Mouse (Mus musculus) testis, adult 2 months (tissue): ENCODE results near the gene Arpc5. TPM values are rescaled to one million over a fixed set of nuclear protein-coding genes. Genes with fewer than 3 reads are reported as not detected.
A peak's percentile ranks its signal among the peaks of the same experiment; 100 is the strongest.
"Not testable (repeated sequence)": the region's sequence is repeated elsewhere in the genome, so short reads cannot be mapped to it uniquely, and the experiment has no call there.

ENCODE experiments used
- H3K27ac ChIP-seq: fragments of 200-500 bp; 2 replicates; pipeline ENCODE4 v1.5.1; 2012; ENCODE audit warnings: low read depth, low read length; ENCODE audit not compliant: control insufficient read depth, insufficient read depth
- H3K27me3 ChIP-seq: fragments of 200-500 bp; 2 replicates; pipeline ENCODE4 v1.6.1; 2012; ENCODE audit warnings: mild to moderate bottlenecking, low read length, moderate library complexity; ENCODE audit not compliant: control insufficient read depth, insufficient read depth
- H3K36me3 ChIP-seq: fragments of 200-500 bp; 2 replicates; pipeline ENCODE4 v1.6.1; 2012; ENCODE audit warnings: mild to moderate bottlenecking, low read length; ENCODE audit not compliant: control insufficient read depth, insufficient read depth
- H3K4me1 ChIP-seq: fragments of 200-500 bp; 2 replicates; pipeline ENCODE4 v1.6.1; 2012; ENCODE audit warnings: low read length; ENCODE audit not compliant: control insufficient read depth, insufficient read depth
- H3K4me3 ChIP-seq: fragments of 200-500 bp; 2 replicates; pipeline ENCODE4 v1.5.1; 2012; ENCODE audit warnings: low read depth, mild to moderate bottlenecking, low read length, moderate library complexity, mixed read lengths; ENCODE audit not compliant: control insufficient read depth
- CTCF ChIP-seq: fragments of 200-500 bp; IDR thresholded peaks from 2 replicates; pipeline ENCODE4 v1.5.1; 2012; ENCODE audit warnings: low read depth, mild to moderate bottlenecking, inconsistent platforms, low read length, moderate library complexity; ENCODE audit not compliant: control insufficient read depth, insufficient read depth, insufficient replicate concordance
- POLR2A ChIP-seq: fragments of 200-500 bp; IDR thresholded peaks from 2 replicates; pipeline ENCODE4 v1.6.1; 2012; ENCODE audit warnings: low read depth, mild to moderate bottlenecking, inconsistent platforms, low read length, moderate library complexity; ENCODE audit not compliant: control insufficient read depth
- polyA plus RNA-seq: library from polyadenylated mRNA; depleted of rRNA; stranded (reverse); fragments of >200 nt; gene quantifications from 2 replicates; pipeline ENCODE4 v1.2.3, GENCODE M21; 2012

Gene Arpc5
- polyA plus RNA-seq, 1 experiment = 19.3 TPM

DNA sequence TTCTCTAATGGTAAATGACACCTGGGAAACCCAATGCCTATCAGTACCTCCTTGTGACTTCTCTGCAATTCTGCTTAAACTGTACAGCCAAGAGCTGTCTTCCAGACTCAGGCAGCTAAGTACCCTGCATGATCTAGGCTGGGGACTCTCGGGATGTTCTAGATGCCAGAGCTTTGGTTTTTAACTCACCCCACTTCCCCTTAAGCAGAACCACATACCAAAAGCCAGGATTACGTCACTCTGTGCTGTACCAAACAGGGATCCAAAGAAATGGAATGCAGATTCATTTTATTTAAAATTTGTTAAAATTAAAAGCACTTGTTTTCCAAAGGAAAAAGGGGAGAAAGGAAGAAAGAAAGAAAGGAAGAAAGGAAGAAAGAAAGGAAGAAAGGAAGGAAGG lies 4.6 kb upstream of the Arpc5 start:
- Histone ChIP-seq H3K27ac (no peak overlapping the region), H3K4me3 (no peak overlapping the region), H3K36me3 (no peaks in the 10 kb centered on the region), H3K27me3 (no peaks in the 10 kb centered on the region), H3K4me1 (no peaks in the 10 kb centered on the region)
- no peak for TF ChIP-seq CTCF
- TF ChIP-seq POLR2A = no peak

DNA sequence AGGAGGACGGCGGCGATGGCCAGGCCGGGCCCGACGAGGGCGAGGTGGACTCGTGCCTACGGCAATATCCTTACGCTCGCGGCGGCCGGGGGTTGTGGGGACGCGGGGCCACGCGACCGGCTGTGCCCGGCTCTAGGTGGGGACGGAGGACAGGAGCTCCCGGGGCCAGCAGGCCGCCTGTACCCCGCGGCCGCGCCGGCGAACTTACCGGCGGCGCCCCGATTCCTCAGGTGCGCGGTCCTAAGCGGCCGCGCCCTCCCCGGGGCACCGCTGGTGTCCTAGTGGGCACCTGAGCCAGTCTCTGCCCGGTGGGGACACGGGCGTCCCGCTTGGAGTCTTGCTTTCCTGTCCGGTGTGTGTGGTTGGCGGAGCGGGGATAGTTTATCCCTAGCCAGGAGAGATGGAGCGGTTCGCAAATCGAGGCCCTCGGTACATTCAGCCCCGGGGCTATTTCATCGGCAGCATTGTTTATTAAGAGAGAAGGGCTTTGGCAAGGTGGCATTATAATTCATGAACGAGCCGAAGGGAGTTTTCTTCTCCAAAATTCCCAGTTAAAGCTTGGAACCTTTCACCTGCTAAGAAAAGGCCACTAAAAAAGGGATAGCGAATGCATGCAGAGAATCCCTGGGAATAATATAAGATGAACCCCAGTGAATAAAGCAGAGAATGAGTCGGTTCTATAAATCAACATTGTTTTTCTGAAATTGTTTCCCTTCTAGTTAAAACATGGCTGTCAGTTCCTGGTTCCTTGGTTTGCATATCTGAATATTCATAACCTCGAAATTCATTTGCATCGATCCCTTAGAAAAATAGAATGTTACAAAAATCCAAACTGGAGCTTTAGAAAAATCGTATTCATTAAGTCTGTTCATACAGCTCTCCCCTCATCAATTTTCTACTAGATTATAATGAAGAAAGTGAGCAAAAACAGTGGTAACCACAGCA lies 734 bp downstream of the Arpc5 start:
- no peak for TF ChIP-seq CTCF
- no peak for TF ChIP-seq POLR2A
- Histone ChIP-seq H3K27ac (peak overlapping the region; percentile 76), H3K4me1 (no peaks in the 10 kb centered on the region; the same call in 1 of the 2 replicates), H3K4me3 (peak overlapping the region; percentile 93), H3K27me3 (no peaks in the 10 kb centered on the region), H3K36me3 (peaks cover 1% of the 10 kb centered on the region; the same call in 1 of the 2 replicates)

DNA sequence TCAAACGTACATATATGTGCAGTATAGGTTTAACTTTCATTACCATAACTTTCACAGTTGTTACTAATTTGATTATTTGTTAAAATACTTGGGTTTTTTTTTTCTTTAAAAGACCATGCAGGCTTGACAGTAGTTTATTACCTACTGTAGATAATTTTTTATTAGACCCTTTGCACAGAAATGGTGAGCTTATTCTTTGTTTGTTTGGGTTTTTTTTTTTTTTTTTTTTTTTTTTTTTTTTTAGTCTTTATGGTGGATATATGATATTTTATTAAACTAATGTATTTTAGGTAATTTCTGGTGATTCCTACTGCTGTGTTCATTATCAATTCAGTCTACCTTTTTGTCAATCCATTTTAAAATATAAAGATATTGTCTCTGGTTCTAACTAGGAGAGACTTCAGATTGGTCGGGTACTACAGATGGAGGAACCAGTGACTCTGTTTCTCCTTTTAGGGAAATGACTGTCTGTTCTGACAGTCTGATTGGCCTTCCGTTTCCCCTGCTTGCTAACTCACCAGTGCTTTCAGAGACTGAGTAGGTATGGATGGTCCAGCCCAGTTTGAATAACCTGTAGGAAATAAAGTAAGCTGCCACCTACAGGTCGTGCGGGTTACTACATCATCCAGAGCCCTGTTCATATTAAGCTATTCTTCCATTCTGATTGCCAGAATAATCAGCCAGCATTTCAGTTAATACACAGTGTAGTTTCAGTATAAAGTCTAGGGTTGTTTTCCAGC lies 1.6 kb downstream of the Arpc5 start:
- Histone ChIP-seq H3K27ac (no peak overlapping the region), H3K4me3 (no peak overlapping the region), H3K27me3 (no peaks in the 10 kb centered on the region), H3K36me3 (peaks cover 1% of the 10 kb centered on the region; the same call in 1 of the 2 replicates), H3K4me1 (no peaks in the 10 kb centered on the region; the same call in 1 of the 2 replicates)
- TF ChIP-seq POLR2A (no peak), CTCF (no peak)

- H3K27me3 ChIP-seq = no peaks in the 10 kb centered on the region
- H3K36me3 ChIP-seq = peaks cover 1% of the 10 kb centered on the region; the same call in 1 of the 2 replicates
- H3K27ac ChIP-seq = no peak overlapping the region
- H3K4me3 ChIP-seq = no peak overlapping the region
- no peaks in the 10 kb centered on the region; the same call in 1 of the 2 replicates for H3K4me1 ChIP-seq
- no peak for TF ChIP-seq CTCF
- no peak for TF ChIP-seq POLR2A
Measured at GRCm38 (mm10) chr1:152771016-152771415, 4.7 kb downstream of the Arpc5 start.

- not testable (repeated sequence) for H3K36me3 ChIP-seq
Measured at GRCm38 (mm10) chr1:152774601-152775000, 8.3 kb downstream of the Arpc5 start.

GRCm38 (mm10) chr1:152779071-152779737 lies 12.9 kb downstream of the Arpc5 start:
- no peaks in the 10 kb centered on the region for H3K4me1 ChIP-seq
- no peaks in the 10 kb centered on the region for H3K36me3 ChIP-seq
- no peak overlapping the region for H3K4me3 ChIP-seq
- peak; percentile 76; the same call in 1 of the 2 replicates for TF ChIP-seq CTCF
- TF ChIP-seq POLR2A = no peak
- H3K27ac ChIP-seq = no peak overlapping the region
- H3K27me3 ChIP-seq = no peaks in the 10 kb centered on the region

More at GRCm38 (mm10) chr1:152774601-152775000, 8.3 kb downstream of the Arpc5 start:
- H3K27ac ChIP-seq, H3K4me3 ChIP-seq, H3K4me1 ChIP-seq, H3K27me3 ChIP-seq: not testable (repeated sequence)

DNA sequence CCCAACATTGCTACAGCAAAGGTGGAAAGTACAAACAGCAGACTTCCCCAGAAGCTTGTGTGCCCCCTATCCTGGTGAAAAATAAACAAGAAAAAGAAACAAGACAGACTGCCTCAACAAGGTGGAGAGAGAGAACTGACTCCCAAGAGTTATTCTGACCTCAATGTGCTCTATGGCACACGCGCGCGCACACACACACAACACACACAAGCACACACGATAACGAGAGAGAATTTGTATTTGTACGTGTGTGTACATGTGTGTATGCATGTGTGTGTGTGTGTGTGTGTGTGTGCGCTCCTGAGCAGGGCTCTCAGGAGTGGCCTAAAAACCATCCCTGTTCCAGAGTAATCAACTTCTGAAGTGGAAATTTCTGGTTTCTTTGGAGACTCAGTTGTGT lies 18.3 kb downstream of the Arpc5 start:
- Histone ChIP-seq H3K4me1 (no peaks in the 10 kb centered on the region), H3K27ac (no peak overlapping the region), H3K27me3 (no peaks in the 10 kb centered on the region), H3K36me3 (no peaks in the 10 kb centered on the region), H3K4me3 (no peak overlapping the region)
- TF ChIP-seq CTCF (no peak), POLR2A (no peak)

DNA sequence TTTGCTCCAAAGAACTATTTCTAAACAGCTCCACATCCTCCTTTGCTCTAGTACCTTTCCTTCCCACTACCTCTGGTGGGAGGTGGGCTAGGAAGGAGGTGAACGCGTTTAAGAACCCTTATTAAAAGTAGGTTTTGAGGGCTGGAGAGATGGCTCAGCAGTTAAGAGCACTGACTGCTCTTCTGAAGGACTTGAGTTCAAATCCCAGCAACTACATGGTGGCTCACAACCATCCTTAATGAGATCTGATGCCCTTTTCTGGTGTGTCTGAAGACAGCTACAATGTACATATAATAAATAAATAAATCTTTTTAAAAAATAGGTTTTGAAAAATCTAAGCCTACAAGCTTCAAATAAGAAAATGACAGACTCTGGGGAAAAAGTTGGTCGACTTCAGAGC lies 19.1 kb downstream of the Arpc5 start:
- H3K27ac ChIP-seq, H3K36me3 ChIP-seq, H3K4me3 ChIP-seq, H3K4me1 ChIP-seq, H3K27me3 ChIP-seq: not testable (repeated sequence)
